Mouse (Mus musculus) stomach, embryonic 14.5 days (tissue): ENCODE data around the gene Nars2. TPM values are rescaled to one million over a fixed set of nuclear protein-coding genes. Genes with fewer than 3 reads are reported as not detected.

Experiments used
- ATAC-seq: fragments of 200-750 bp; cut with Nextera tagmentation; 2 replicates; pipeline ENCODE4 v1.8.0; 2017; ENCODE audit warnings: low read depth, moderate TSS enrichment; ENCODE audit not compliant: insufficient number of reproducible peaks, insufficient read depth, low FRiP score
- H3K27ac ChIP-seq: fragments of 300-500 bp; sonication (generic); 2 replicates; pipeline ENCODE4 v1.5.1; 2014; ENCODE audit warnings: mild to moderate bottlenecking, low read length, moderate library complexity, mixed read lengths
- H3K27me3 ChIP-seq: fragments of 300-500 bp; sonication (generic); 2 replicates; pipeline ENCODE4 v1.6.1; 2014; ENCODE audit warnings: low read length, control low read depth, mixed read lengths; ENCODE audit not compliant: control insufficient read depth, insufficient read depth
- H3K36me3 ChIP-seq: fragments of 300-500 bp; sonication (generic); 2 replicates; pipeline ENCODE4 v1.6.1; 2014; ENCODE audit warnings: mild to moderate bottlenecking, control low read depth, low read length, moderate library complexity, mixed read lengths; ENCODE audit not compliant: control insufficient read depth, insufficient read depth
- H3K4me1 ChIP-seq: fragments of 300-500 bp; sonication (generic); 2 replicates; pipeline ENCODE4 v1.6.1; 2014; ENCODE audit warnings: low read length, control low read depth, mixed read lengths; ENCODE audit not compliant: control insufficient read depth, insufficient read depth
- H3K4me2 ChIP-seq: fragments of 300-500 bp; sonication (generic); replicated peaks from 2 replicates; pipeline ENCODE4 v1.6.1; 2014; ENCODE audit warnings: low read depth, low read length, control low read depth
- H3K4me3 ChIP-seq: fragments of 300-500 bp; sonication (generic); 2 replicates; pipeline ENCODE4 v1.5.1; 2014; ENCODE audit warnings: low read depth, low read length, control low read depth
- H3K9ac ChIP-seq: fragments of 300-500 bp; sonication (generic); replicated peaks from 2 replicates; pipeline ENCODE4 v1.6.1; 2014; ENCODE audit warnings: low read depth, mild to moderate bottlenecking, control low read depth, low read length, moderate library complexity, mixed read lengths
- H3K9me3 ChIP-seq: fragments of 300-500 bp; sonication (generic); 2 replicates; pipeline ENCODE4 v1.6.1; 2016; ENCODE audit warnings: low read depth, low read length, control low read depth; ENCODE audit not compliant: control insufficient read depth
- WGBS: fragments of 180-500 bp; shearing (Covaris S2); extraction: QIAGEN DNeasy Blood & Tissue Kit; methylation state at CpG from one replicate; pipeline ENCODE4 v1.1.7; 2014; 5-methylcytosine and 5-hydroxymethylcytosine counted together
- polyA plus RNA-seq: library from polyadenylated mRNA; unstranded; fragments of >200 nt; fragmentation: Nextera tagmentation; extraction: Ambion mirVana; gene quantifications from 2 replicates; pipeline ENCODE4 v1.2.1, GENCODE M21; 2014

The Nars2 gene
- polyA plus RNA-seq, 1 experiment from 2014 or later = 23.5 TPM

GRCm38 (mm10) chr7:97081959-97082218 is 130.6 kb downstream of the Nars2 start:
- Histone ChIP-seq H3K4me1 (peaks cover 12% of the 10 kb centered on the region; the same call in 1 of the 2 replicates), H3K4me2 (peak overlapping the region; percentile 69), H3K4me3 (peak overlapping the region; percentile 85), H3K9me3 (no peaks in the 10 kb centered on the region), H3K27me3 (no peaks in the 10 kb centered on the region), H3K9ac (peak overlapping the region; percentile 95), H3K36me3 (no peaks in the 10 kb centered on the region), H3K27ac (peak overlapping the region; percentile 95)
- 0% methylated on average over 24 of the region's 38 CpGs for WGBS
- ATAC-seq = peak; percentile 44

- Histone ChIP-seq H3K27ac (peak overlapping the region; percentile 95), H3K9me3 (no peaks in the 10 kb centered on the region), H3K36me3 (no peaks in the 10 kb centered on the region), H3K4me3 (peak overlapping the region; percentile 85), H3K4me1 (peaks cover 12% of the 10 kb centered on the region; the same call in 1 of the 2 replicates), H3K27me3 (no peaks in the 10 kb centered on the region), H3K4me2 (peak overlapping the region; percentile 69), H3K9ac (peak overlapping the region; percentile 95)
- peak; percentile 86 for ATAC-seq
- under 1% methylated on average over 36 of the region's 40 CpGs for WGBS
These were observed 131.2 kb downstream of the Nars2 start for GRCm38 (mm10) chr7:97082219-97083101.

GRCm38 (mm10) chr7:97083579-97083978 is 132.3 kb downstream of the Nars2 start:
- WGBS = 76% methylated on average over 9 of the region's 9 CpGs
- Histone ChIP-seq H3K4me1 (peaks cover 12% of the 10 kb centered on the region; the same call in 1 of the 2 replicates), H3K36me3 (no peaks in the 10 kb centered on the region), H3K9ac (no peak overlapping the region), H3K27ac (peak overlapping the region; percentile 95; the same call in 1 of the 2 replicates), H3K4me3 (no peak overlapping the region), H3K9me3 (no peaks in the 10 kb centered on the region), H3K27me3 (no peaks in the 10 kb centered on the region), H3K4me2 (peak overlapping the region; percentile 69)
- ATAC-seq = no peak

DNA sequence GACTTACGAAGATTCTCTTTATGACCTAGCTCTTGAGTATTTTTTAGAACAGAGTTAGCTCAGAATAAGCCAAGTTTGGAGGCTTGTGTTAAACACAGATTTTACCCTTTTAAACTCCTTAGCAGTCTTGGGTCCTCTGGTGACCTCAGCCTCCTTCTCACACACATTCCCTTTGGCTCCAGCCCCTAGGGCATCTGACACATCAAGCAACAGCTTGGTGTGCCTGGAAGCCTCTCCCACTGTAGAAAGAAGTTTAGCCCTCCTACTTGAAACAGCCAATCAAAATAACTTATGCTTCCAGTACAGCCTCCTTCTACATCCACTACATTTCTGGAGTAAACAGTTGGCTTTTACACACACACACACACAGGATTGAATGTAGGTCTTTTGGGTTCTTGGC is 132.9 kb downstream of the Nars2 start:
- H3K27me3 ChIP-seq = no peaks in the 10 kb centered on the region
- H3K36me3 ChIP-seq = no peaks in the 10 kb centered on the region
- H3K4me2 ChIP-seq = no peak overlapping the region
- H3K4me3 ChIP-seq = no peak overlapping the region
- ATAC-seq = no peak
- H3K27ac ChIP-seq = no peak overlapping the region
- 95% methylated on average over 1 of the region's 1 CpGs for WGBS
- H3K4me1 ChIP-seq = peaks cover 12% of the 10 kb centered on the region; the same call in 1 of the 2 replicates
- no peak overlapping the region for H3K9ac ChIP-seq
- H3K9me3 ChIP-seq = no peaks in the 10 kb centered on the region

- H3K4me1 ChIP-seq = peaks cover 12% of the 10 kb centered on the region; the same call in 1 of the 2 replicates
- H3K27ac ChIP-seq = no peak overlapping the region
- 13% methylated on average over 4 of the region's 4 CpGs for WGBS
- no peaks in the 10 kb centered on the region for H3K9me3 ChIP-seq
- no peak overlapping the region for H3K9ac ChIP-seq
- no peaks in the 10 kb centered on the region for H3K36me3 ChIP-seq
- ATAC-seq = no peak
- H3K4me2 ChIP-seq = no peak overlapping the region
- no peaks in the 10 kb centered on the region for H3K27me3 ChIP-seq
- no peak overlapping the region for H3K4me3 ChIP-seq
These were observed 134.0 kb downstream of the Nars2 start for GRCm38 (mm10) chr7:97085291-97085690.

DNA sequence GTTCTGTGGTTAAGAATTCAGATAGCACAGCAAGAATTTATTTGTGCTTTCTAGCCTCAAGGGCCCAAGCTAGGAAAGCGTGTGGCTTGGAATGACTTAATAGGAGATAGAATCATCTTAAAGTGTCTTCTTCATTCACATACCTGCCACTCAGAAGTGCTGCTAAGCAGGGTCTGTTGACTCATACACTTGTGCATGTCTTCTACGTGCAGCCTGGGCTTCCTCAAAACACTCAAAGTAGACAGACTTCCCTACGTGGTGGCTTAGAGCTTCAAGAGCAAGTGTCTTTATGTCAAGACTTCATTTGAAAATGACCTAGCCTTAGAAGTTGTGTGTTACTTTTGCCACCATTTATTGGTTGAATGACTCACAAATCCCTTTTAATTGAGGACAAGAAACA is 142.9 kb downstream of the Nars2 start:
- H3K4me1 ChIP-seq = no peaks in the 10 kb centered on the region
- H3K36me3 ChIP-seq = no peaks in the 10 kb centered on the region
- WGBS = 84% methylated on average over 3 of the region's 3 CpGs

GRCm38 (mm10) chr7:97108119-97108518 is 156.8 kb downstream of the Nars2 start:
- H3K36me3 ChIP-seq = no peaks in the 10 kb centered on the region
- H3K9me3 ChIP-seq = no peaks in the 10 kb centered on the region
- no peak overlapping the region for H3K4me3 ChIP-seq
- no peak overlapping the region for H3K4me2 ChIP-seq
- H3K27me3 ChIP-seq = no peaks in the 10 kb centered on the region
- no peaks in the 10 kb centered on the region for H3K4me1 ChIP-seq
- 88% methylated on average over 3 of the region's 3 CpGs for WGBS
- no peak overlapping the region for H3K9ac ChIP-seq
- no peak for ATAC-seq
- no peak overlapping the region for H3K27ac ChIP-seq

More for the DNA sequence above, 142.9 kb downstream of the Nars2 start:
- Histone ChIP-seq H3K27ac (no peak overlapping the region), H3K4me3 (no peak overlapping the region), H3K27me3 (no peaks in the 10 kb centered on the region), H3K9me3 (no peaks in the 10 kb centered on the region), H3K9ac (no peak overlapping the region), H3K4me2 (no peak overlapping the region)
- ATAC-seq = no peak
